Mouse (Mus musculus) limb, embryonic 10.5 days (tissue): Measurements from ENCODE around the gene Npff. TPM values are rescaled to one million over a fixed set of nuclear protein-coding genes. Genes with fewer than 3 reads are reported as not detected.

Experiments used
- DNase-seq: peaks from one replicate; pipeline ENCODE4 v3.0.0-alpha.2; 2017; ENCODE audit warnings: low spot score
- H3K27ac ChIP-seq: fragments of 300-500 bp; sonication (generic); 2 replicates; pipeline ENCODE4 v1.5.1; 2016; ENCODE audit warnings: mild to moderate bottlenecking
- H3K27me3 ChIP-seq: fragments of 300-500 bp; sonication (generic); 2 replicates; pipeline ENCODE4 v1.6.1; 2016; ENCODE audit warnings: low read depth, mild to moderate bottlenecking; ENCODE audit not compliant: poor library complexity, severe bottlenecking
- H3K36me3 ChIP-seq: fragments of 300-500 bp; sonication (generic); 2 replicates; pipeline ENCODE4 v1.6.1; 2016; ENCODE audit warnings: mild to moderate bottlenecking, moderate library complexity
- H3K4me1 ChIP-seq: fragments of 300-500 bp; sonication (generic); 2 replicates; pipeline ENCODE4 v1.6.1; 2016
- H3K4me3 ChIP-seq: fragments of 300-500 bp; sonication (generic); 2 replicates; pipeline ENCODE4 v1.5.1; 2016; ENCODE audit warnings: mild to moderate bottlenecking, moderate library complexity
- H3K9me3 ChIP-seq: fragments of 300-500 bp; sonication (generic); replicated peaks from 2 replicates; pipeline ENCODE4 v1.6.1; 2016; ENCODE audit warnings: mild to moderate bottlenecking
- WGBS: fragments of 180-500 bp; shearing (Covaris S2); methylation state at CpG from one replicate; pipeline ENCODE4 v1.1.7; 2016; 5-methylcytosine and 5-hydroxymethylcytosine counted together
- polyA plus RNA-seq: library from polyadenylated mRNA; unstranded; fragments of >200 nt; fragmentation: Nextera tagmentation; extraction: Ambion mirVana; gene quantifications from 2 replicates; pipeline ENCODE4 v1.2.1, GENCODE M21; 2016

Gene Npff
- polyA plus RNA-seq, 1 experiment from 2014 or later, result 1.8 TPM

- no peak for DNase-seq
- Histone ChIP-seq H3K27me3 (no peaks in the 10 kb centered on the region), H3K27ac (no peak overlapping the region), H3K36me3 (peaks cover 47% of the 10 kb centered on the region), H3K9me3 (no peaks in the 10 kb centered on the region), H3K4me3 (no peak overlapping the region), H3K4me1 (peaks cover 39% of the 10 kb centered on the region)
- WGBS, result 84% methylated on average over 3 of the region's 3 CpGs
These were observed 16.4 kb downstream of the Npff start for GRCm38 (mm10) chr15:102508336-102508735.

- Histone ChIP-seq H3K9me3 (no peaks in the 10 kb centered on the region), H3K36me3 (peaks cover 54% of the 10 kb centered on the region), H3K27me3 (no peaks in the 10 kb centered on the region), H3K4me1 (peaks cover 33% of the 10 kb centered on the region), H3K27ac (no peak overlapping the region), H3K4me3 (no peak overlapping the region)
- DNase-seq, result no peak
These were observed 17.2 kb downstream of the Npff start for GRCm38 (mm10) chr15:102507561-102507960.

GRCm38 (mm10) chr15:102506864-102507263, 17.9 kb downstream of the Npff start:
- H3K4me3 ChIP-seq, result no peak overlapping the region
- no peak for DNase-seq

GRCm38 (mm10) chr15:102506464-102506830, 18.3 kb downstream of the Npff start:
- Histone ChIP-seq H3K36me3 (peaks cover 66% of the 10 kb centered on the region), H3K27ac (no peak overlapping the region), H3K4me3 (no peak overlapping the region), H3K27me3 (no peaks in the 10 kb centered on the region), H3K9me3 (no peaks in the 10 kb centered on the region), H3K4me1 (peaks cover 22% of the 10 kb centered on the region)
- 80% methylated on average over 2 of the region's 2 CpGs for WGBS
- DNase-seq, result no peak

More at GRCm38 (mm10) chr15:102506864-102507263, 17.9 kb downstream of the Npff start:
- H3K36me3 ChIP-seq, result peaks cover 61% of the 10 kb centered on the region
- no peaks in the 10 kb centered on the region for H3K9me3 ChIP-seq
- H3K4me1 ChIP-seq, result peaks cover 26% of the 10 kb centered on the region
- H3K27ac ChIP-seq, result no peak overlapping the region
- H3K27me3 ChIP-seq, result no peaks in the 10 kb centered on the region
- 91% methylated on average over 1 of the region's 1 CpGs for WGBS

- peaks cover 71% of the 10 kb centered on the region for H3K36me3 ChIP-seq
- H3K9me3 ChIP-seq, result no peaks in the 10 kb centered on the region
- H3K27ac ChIP-seq, result no peak overlapping the region
- H3K4me3 ChIP-seq, result no peak overlapping the region
- WGBS, result 91% methylated on average over 9 of the region's 9 CpGs
- no peak for DNase-seq
- peaks cover 16% of the 10 kb centered on the region for H3K4me1 ChIP-seq
- no peaks in the 10 kb centered on the region for H3K27me3 ChIP-seq
These were observed 18.8 kb downstream of the Npff start for GRCm38 (mm10) chr15:102505770-102506463.

GRCm38 (mm10) chr15:102505073-102505769, 19.5 kb downstream of the Npff start:
- peaks cover 9% of the 10 kb centered on the region for H3K4me1 ChIP-seq
- no peak for DNase-seq
- no peaks in the 10 kb centered on the region for H3K27me3 ChIP-seq
- H3K36me3 ChIP-seq, result peaks cover 78% of the 10 kb centered on the region
- 0 out of 2 replicates have a peak overlapping the region, but pooled peaks have one; percentile 42 for H3K27ac ChIP-seq
- 76% methylated on average over 12 of the region's 12 CpGs for WGBS
- no peaks in the 10 kb centered on the region for H3K9me3 ChIP-seq
- H3K4me3 ChIP-seq, result no peak overlapping the region

- 89% methylated on average over 9 of the region's 9 CpGs for WGBS
- H3K27ac ChIP-seq, result no peak overlapping the region
- DNase-seq, result no peak
- peaks cover 88% of the 10 kb centered on the region for H3K36me3 ChIP-seq
- no peaks in the 10 kb centered on the region for H3K4me1 ChIP-seq
- no peaks in the 10 kb centered on the region for H3K27me3 ChIP-seq
- H3K4me3 ChIP-seq, result no peak overlapping the region
- H3K9me3 ChIP-seq, result no peaks in the 10 kb centered on the region
These were observed 20.6 kb downstream of the Npff start for GRCm38 (mm10) chr15:102503924-102504782.

GRCm38 (mm10) chr15:102503447-102503846, 21.3 kb downstream of the Npff start, which contains the start of gene Gm10337:
Gene Gm10337 (plus strand): TSS chr15:102503722.
- no peaks in the 10 kb centered on the region for H3K4me1 ChIP-seq
- H3K4me3 ChIP-seq, result no peak within 1 kb of the TSS
- H3K9me3 ChIP-seq, result no peaks in the 10 kb centered on the region
- WGBS, result 85% methylated on average over 1 of the region's 1 CpGs
- H3K36me3 ChIP-seq, result peaks cover 94% of the 10 kb centered on the region
- H3K27ac ChIP-seq, result no peak within 1 kb of the TSS
- no peaks in the 10 kb centered on the region for H3K27me3 ChIP-seq
- no peak for DNase-seq

- WGBS, result 82% methylated on average over 9 of the region's 9 CpGs
These were observed 22.4 kb downstream of the Npff start for GRCm38 (mm10) chr15:102502254-102502840.

GRCm38 (mm10) chr15:102501084-102501814, 23.5 kb downstream of the Npff start:
- Histone ChIP-seq H3K27ac (no peak overlapping the region), H3K4me3 (no peak overlapping the region), H3K9me3 (no peaks in the 10 kb centered on the region), H3K4me1 (no peaks in the 10 kb centered on the region), H3K36me3 (peaks cover 96% of the 10 kb centered on the region), H3K27me3 (no peaks in the 10 kb centered on the region)
- peak; percentile 31 for DNase-seq
- 90% methylated on average over 19 of the region's 19 CpGs for WGBS

More at GRCm38 (mm10) chr15:102502254-102502840, 22.4 kb downstream of the Npff start:
- no peaks in the 10 kb centered on the region for H3K9me3 ChIP-seq
- no peaks in the 10 kb centered on the region for H3K27me3 ChIP-seq
- no peak overlapping the region for H3K27ac ChIP-seq
- no peak overlapping the region for H3K4me3 ChIP-seq
- peaks cover 95% of the 10 kb centered on the region for H3K36me3 ChIP-seq
- no peak for DNase-seq
- no peaks in the 10 kb centered on the region for H3K4me1 ChIP-seq

- H3K4me3 ChIP-seq, result no peak overlapping the region
- H3K4me1 ChIP-seq, result no peaks in the 10 kb centered on the region
- 91% methylated on average over 5 of the region's 5 CpGs for WGBS
- H3K27ac ChIP-seq, result no peak overlapping the region
- H3K36me3 ChIP-seq, result peaks cover 99% of the 10 kb centered on the region
- DNase-seq, result no peak
- H3K27me3 ChIP-seq, result no peaks in the 10 kb centered on the region
- no peaks in the 10 kb centered on the region for H3K9me3 ChIP-seq
These were observed 24.3 kb downstream of the Npff start for GRCm38 (mm10) chr15:102500479-102500878.

GRCm38 (mm10) chr15:102499851-102500250, 24.9 kb downstream of the Npff start:
- peaks cover 99% of the 10 kb centered on the region for H3K36me3 ChIP-seq
- WGBS, result 91% methylated on average over 6 of the region's 6 CpGs

More at GRCm38 (mm10) chr15:102499851-102500250, 24.9 kb downstream of the Npff start:
- Histone ChIP-seq H3K27me3 (no peaks in the 10 kb centered on the region), H3K27ac (no peak overlapping the region), H3K4me3 (no peak overlapping the region), H3K4me1 (no peaks in the 10 kb centered on the region), H3K9me3 (no peaks in the 10 kb centered on the region)
- DNase-seq, result no peak
